In genomic region chr12:28621451-28622166, GRCm38 (mm10) we compare ENCODE assay signal across 14 mouse cellular contexts. TPM values are rescaled to one million over a fixed set of nuclear protein-coding genes. Genes with fewer than 3 reads are reported as not detected.
DNase-seq lines count a peak whose midpoint lies in the region; ATAC-seq and TF ChIP-seq lines count a peak whose summit lies in the region.
"Had no signal": no experiment of that assay in that cellular context is flagged by ENCODE, and none has a peak within 500 bp of the region (broad histone marks: within the 10 kb centered on the region; RNA-seq: fewer than 3 reads in every experiment).

No protein-coding gene starts in this region.

- TF ChIP-seq CTCF in lung, adult 2 months (IDR thresholded peaks at IDR 0.05; ENCODE audit: insufficient read depth, low read length): no peak

- intact Hi-C loops in heart, postnatal 25 days (cut with DNase I): no loop called here

- ATAC-seq in heart, embryonic 15.5 days (replicated peaks; ENCODE audit: insufficient number of reproducible peaks, insufficient read depth, low FRiP score, low read depth): no peak
- ATAC-seq in lung, embryonic 15.5 days (ENCODE audit: borderline replicate concordance, extremely low read depth, low FRiP score, low TSS enrichment): peak; percentile 32; the same call in 1 of the 2 replicates
- ATAC-seq in intestine, embryonic 16.5 days: 0 out of 2 replicates have a peak, but pooled peaks have one; percentile 38
- ATAC-seq in megakaryocyte-erythroid progenitor cell, adult 5-6 weeks (replicated peaks; ENCODE audit: low FRiP score, low TSS enrichment, poor library complexity, severe bottlenecking): peak; percentile 20; the same call in 1 of the 2 replicates

- no peak for TF ChIP-seq POLR2A in lung, adult 2 months (IDR thresholded peaks at IDR 0.05; ENCODE audit: borderline replicate concordance, extremely low read depth, low read depth, low read length)

- H3K9ac ChIP-seq in heart, embryonic 15.5 days: no peak overlapping the region
- no peak overlapping the region for H3K9ac ChIP-seq in lung, embryonic 15.5 days
- 0 out of 2 replicates have a peak overlapping the region, but pooled peaks have one; percentile 39 for H3K9ac ChIP-seq in intestine, embryonic 16.5 days (ENCODE audit: low read depth, low read length)
- H3K9ac ChIP-seq: limb, embryonic 12.5 days; midbrain, embryonic 12.5 days had no signal

- peak overlapping the region; percentile 11 for H3K4me3 ChIP-seq in heart, embryonic 15.5 days
- no peak overlapping the region for H3K4me3 ChIP-seq in lung, embryonic 15.5 days
- no peak overlapping the region for H3K4me3 ChIP-seq in lung, adult 2 months (replicated peaks; ENCODE audit: extremely low read depth, low read depth, low read length)
- H3K4me3 ChIP-seq in intestine, embryonic 16.5 days (ENCODE audit: low read length): no peak overlapping the region
- H3K4me3 ChIP-seq: limb, embryonic 12.5 days; midbrain, embryonic 12.5 days had no signal

- H3K9me3 ChIP-seq in heart, embryonic 15.5 days (replicated peaks): no peaks in the 10 kb centered on the region
- no peaks in the 10 kb centered on the region for H3K9me3 ChIP-seq in lung, embryonic 15.5 days
- no peaks in the 10 kb centered on the region for H3K9me3 ChIP-seq in intestine, embryonic 16.5 days (ENCODE audit: control insufficient read depth, low read length)
- H3K9me3 ChIP-seq: limb, embryonic 12.5 days; midbrain, embryonic 12.5 days had no signal

- H3K36me3 ChIP-seq in heart, embryonic 15.5 days: no peaks in the 10 kb centered on the region
- H3K36me3 ChIP-seq in lung, embryonic 15.5 days: no peaks in the 10 kb centered on the region
- no peaks in the 10 kb centered on the region for H3K36me3 ChIP-seq in intestine, embryonic 16.5 days (ENCODE audit: control insufficient read depth, insufficient read depth, low read length)
- H3K36me3 ChIP-seq: limb, embryonic 12.5 days; midbrain, embryonic 12.5 days had no signal

- H3K4me2 ChIP-seq in heart, embryonic 15.5 days: peak overlapping the region; percentile 48
- peak overlapping the region; percentile 31 for H3K4me2 ChIP-seq in lung, embryonic 15.5 days
- no peak overlapping the region for H3K4me2 ChIP-seq in intestine, embryonic 16.5 days (ENCODE audit: low read depth, low read length)
- H3K4me2 ChIP-seq: limb, embryonic 12.5 days; midbrain, embryonic 12.5 days had no signal

- WGBS in heart, embryonic 15.5 days: 9% methylated on average over 7 of the region's 7 CpGs
- whole genome bisulfite sequencing in lung, embryonic 15.5 days: 4% methylated on average over 7 of the region's 7 CpGs
- 10% methylated on average over 7 of the region's 7 CpGs for WGBS in lung, adult 2 months
- WGBS in intestine, embryonic 16.5 days: 10% methylated on average over 7 of the region's 7 CpGs

- no peak for DNase-seq in heart, postnatal 25 days (ENCODE audit: low spot score)
- DNase-seq in lung, adult 2 months: no peak
- DNase-seq in cerebellum, postnatal 10 days: no peak
- DNase-seq: adrenal gland, postnatal 25 days; cerebellum, adult 11 months had no signal

- H3K27ac ChIP-seq in heart, embryonic 15.5 days: peak overlapping the region; percentile 40; the same call in 1 of the 2 replicates
- H3K27ac ChIP-seq in lung, embryonic 15.5 days: peak overlapping the region; percentile 70
- H3K27ac ChIP-seq in intestine, embryonic 16.5 days (ENCODE audit: low read length): 0 out of 2 replicates have a peak overlapping the region, but pooled peaks have one; percentile 24
- H3K27ac ChIP-seq: limb, embryonic 12.5 days; midbrain, embryonic 12.5 days had no signal

- H3K4me1 ChIP-seq in heart, embryonic 15.5 days (replicated peaks): peaks cover 22% of the 10 kb centered on the region
- peaks cover 33% of the 10 kb centered on the region for H3K4me1 ChIP-seq in lung, embryonic 15.5 days
- no peaks in the 10 kb centered on the region for H3K4me1 ChIP-seq in lung, adult 2 months (ENCODE audit: control insufficient read depth, insufficient read depth, low read length)
- peaks cover 12% of the 10 kb centered on the region for H3K4me1 ChIP-seq in intestine, embryonic 16.5 days (ENCODE audit: control insufficient read depth, insufficient read depth, low read length)
- H3K4me1 ChIP-seq: limb, embryonic 12.5 days had no signal

- H3K27me3 ChIP-seq in heart, embryonic 15.5 days: no peaks in the 10 kb centered on the region
- no peaks in the 10 kb centered on the region for H3K27me3 ChIP-seq in lung, embryonic 15.5 days
- no peaks in the 10 kb centered on the region for H3K27me3 ChIP-seq in intestine, embryonic 16.5 days (replicated peaks; ENCODE audit: control insufficient read depth, insufficient read depth, low read length)
- H3K27me3 ChIP-seq: limb, embryonic 12.5 days; midbrain, embryonic 12.5 days had no signal

RNA-seq across cellular contexts. Expression of gene Colec11, which starts 1.6 kb away (rescaled TPM):
- polyA plus RNA-seq in heart, embryonic 15.5 days (2015; fragmentation: Nextera tagmentation; extraction: Ambion mirVana): 17.5 TPM in 2 replicates
- total RNA-seq in heart, postnatal 25 days (2021): 10 to 100 TPM; 14.7 to 21.4 TPM
- polyA plus RNA-seq in lung, embryonic 15.5 days (2015; fragmentation: Nextera tagmentation; extraction: Ambion mirVana): 2.7 and 3.3 TPM in 2 replicates
- 0.91 and 1.0 TPM in 2 replicates for polyA plus RNA-seq in lung, adult 2 months (2012; rRNA removed)
- polyA plus RNA-seq in intestine, embryonic 16.5 days (2015; fragmentation: Nextera tagmentation; extraction: Ambion mirVana): 0.97 and 1.8 TPM in 2 replicates
- not detected in 2 replicates for total RNA-seq in megakaryocyte-erythroid progenitor cell, adult 5-6 weeks (2014; fragmentation: Nextera tagmentation)
- 0.99 TPM in 1 of 2 replicates, not detected in the other for total RNA-seq in megakaryocyte-erythroid progenitor cell, adult 5-6 weeks (2017)
- polyA plus RNA-seq: limb, embryonic 12.5 days had no signal

RNA-seq across cellular contexts. Expression of gene Rps7, which starts 14.1 kb away (rescaled TPM):
- 344 and 408 TPM in 2 replicates for polyA plus RNA-seq in heart, embryonic 15.5 days (2015; fragmentation: Nextera tagmentation; extraction: Ambion mirVana)
- total RNA-seq in heart, postnatal 25 days (2021): 100 to 1,000 TPM; 289 to 342 TPM
- 664 and 702 TPM in 2 replicates for polyA plus RNA-seq in lung, embryonic 15.5 days (2015; fragmentation: Nextera tagmentation; extraction: Ambion mirVana)
- 158 and 175 TPM in 2 replicates for polyA plus RNA-seq in lung, adult 2 months (2012; rRNA removed)
- polyA plus RNA-seq in intestine, embryonic 16.5 days (2015; fragmentation: Nextera tagmentation; extraction: Ambion mirVana): 587 and 597 TPM in 2 replicates
- total RNA-seq in megakaryocyte-erythroid progenitor cell, adult 5-6 weeks (2014; fragmentation: Nextera tagmentation): 3,723 and 3,737 TPM in 2 replicates
- total RNA-seq in megakaryocyte-erythroid progenitor cell, adult 5-6 weeks (2017): 4,053 and 5,358 TPM in 2 replicates

RNA-seq across cellular contexts. Expression of gene Rnaseh1, which starts 27.8 kb away (rescaled TPM):
- 17.3 and 20.4 TPM in 2 replicates for polyA plus RNA-seq in heart, embryonic 15.5 days (2015; fragmentation: Nextera tagmentation; extraction: Ambion mirVana)
- total RNA-seq in heart, postnatal 25 days (2021): 1 to 10 TPM; 7.1 to 8.2 TPM
- 30.7 and 34.5 TPM in 2 replicates for polyA plus RNA-seq in lung, embryonic 15.5 days (2015; fragmentation: Nextera tagmentation; extraction: Ambion mirVana)
- polyA plus RNA-seq in lung, adult 2 months (2012; rRNA removed): 9.1 and 11.7 TPM in 2 replicates
- 24.2 and 28.2 TPM in 2 replicates for polyA plus RNA-seq in intestine, embryonic 16.5 days (2015; fragmentation: Nextera tagmentation; extraction: Ambion mirVana)
- 18.9 and 31.1 TPM in 2 replicates for total RNA-seq in megakaryocyte-erythroid progenitor cell, adult 5-6 weeks (2014; fragmentation: Nextera tagmentation)
- 11.0 and 27.5 TPM in 2 replicates for total RNA-seq in megakaryocyte-erythroid progenitor cell, adult 5-6 weeks (2017)

RNA-seq across cellular contexts. Expression of gene Allc, which starts 39.3 kb away (rescaled TPM):
- 0.13 TPM in 1 of 2 replicates, not detected in the other for polyA plus RNA-seq in heart, embryonic 15.5 days (2015; fragmentation: Nextera tagmentation; extraction: Ambion mirVana)
- total RNA-seq in heart, postnatal 25 days (2021): not detected
- 0.10 TPM in 1 of 2 replicates, not detected in the other for polyA plus RNA-seq in lung, embryonic 15.5 days (2015; fragmentation: Nextera tagmentation; extraction: Ambion mirVana)
- not detected in 2 replicates for polyA plus RNA-seq in lung, adult 2 months (2012; rRNA removed)
- polyA plus RNA-seq in intestine, embryonic 16.5 days (2015; fragmentation: Nextera tagmentation; extraction: Ambion mirVana): not detected in 2 replicates
- total RNA-seq in megakaryocyte-erythroid progenitor cell, adult 5-6 weeks (2014; fragmentation: Nextera tagmentation): not detected in 2 replicates
- total RNA-seq in megakaryocyte-erythroid progenitor cell, adult 5-6 weeks (2017): not detected in 2 replicates
- total RNA-seq: adrenal gland, postnatal 25 days; granulocyte monocyte progenitor cell, adult 5-6 weeks had no signal
- polyA plus RNA-seq: embryonic facial prominence, embryonic 14.5 days; limb, embryonic 12.5 days; midbrain, embryonic 12.5 days; neural tube, embryonic 14.5 days had no signal

RNA-seq across cellular contexts. Expression of gene Adi1, which starts 53.4 kb away (rescaled TPM):
- polyA plus RNA-seq in heart, embryonic 15.5 days (2015; fragmentation: Nextera tagmentation; extraction: Ambion mirVana): 41.1 and 48.7 TPM in 2 replicates
- 10 to 100 TPM; 41.0 to 43.8 TPM for total RNA-seq in heart, postnatal 25 days (2021)
- 87.9 and 88.1 TPM in 2 replicates for polyA plus RNA-seq in lung, embryonic 15.5 days (2015; fragmentation: Nextera tagmentation; extraction: Ambion mirVana)
- 14.1 and 22.8 TPM in 2 replicates for polyA plus RNA-seq in lung, adult 2 months (2012; rRNA removed)
- polyA plus RNA-seq in intestine, embryonic 16.5 days (2015; fragmentation: Nextera tagmentation; extraction: Ambion mirVana): 111 and 114 TPM in 2 replicates
- 67.5 and 76.4 TPM in 2 replicates for total RNA-seq in megakaryocyte-erythroid progenitor cell, adult 5-6 weeks (2014; fragmentation: Nextera tagmentation)
- total RNA-seq in megakaryocyte-erythroid progenitor cell, adult 5-6 weeks (2017): 25.8 and 33.8 TPM in 2 replicates
